13 mouse cellular contexts compared by ENCODE assay signal in the genomic region with DNA sequence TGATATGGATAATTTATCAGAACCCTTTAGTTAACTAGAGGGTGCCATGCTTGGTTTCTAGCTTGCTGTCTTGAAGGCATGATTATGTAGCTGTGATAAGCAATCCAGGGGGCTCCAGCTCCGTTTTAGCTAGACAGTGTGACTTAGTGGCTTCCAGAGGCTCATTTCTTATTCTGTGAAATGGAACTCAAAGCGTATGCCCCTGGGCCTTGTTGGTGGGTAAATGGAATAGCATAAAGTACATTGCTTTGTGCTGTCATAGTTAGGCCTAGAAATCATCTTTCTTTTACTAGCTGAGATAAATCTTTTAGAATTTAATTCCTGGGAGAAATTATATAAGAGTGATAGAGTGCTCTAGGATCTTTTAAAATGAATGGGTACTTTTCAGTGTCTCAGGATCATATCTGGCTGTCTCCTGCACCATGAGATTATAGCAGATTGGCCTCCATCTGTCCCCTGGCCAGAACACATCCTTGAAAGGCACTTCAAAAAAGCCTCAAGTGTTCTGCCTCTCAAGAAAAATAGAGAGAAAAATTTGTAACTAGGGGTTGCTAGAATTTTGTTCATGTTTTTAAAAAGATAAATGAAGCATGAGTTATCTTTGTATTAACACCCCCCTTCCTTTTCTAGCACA.
"Had no signal": no experiment of that assay in that cellular context is flagged by ENCODE, and none has a peak within 500 bp of the region (broad histone marks: within the 10 kb centered on the region; RNA-seq: fewer than 3 reads in every experiment).

No protein-coding gene starts in this region.

- H3K36me3 ChIP-seq: limb, embryonic 12.5 days; liver, embryonic 13.5 days; lung, embryonic 15.5 days; midbrain, embryonic 12.5 days had no signal

- H3K9ac ChIP-seq: limb, embryonic 12.5 days; liver, embryonic 13.5 days; liver, postnatal 0 days; lung, embryonic 15.5 days; midbrain, embryonic 12.5 days had no signal

- ATAC-seq: liver, postnatal 0 days had no signal

- H3K9me3 ChIP-seq: limb, embryonic 12.5 days; liver, embryonic 13.5 days; lung, embryonic 15.5 days; megakaryocyte, embryonic 14.5 days; midbrain, embryonic 12.5 days had no signal

- H3K27me3 ChIP-seq: limb, embryonic 12.5 days; liver, embryonic 13.5 days; lung, embryonic 15.5 days; megakaryocyte, embryonic 14.5 days; midbrain, embryonic 12.5 days had no signal

- H3K4me3 ChIP-seq: limb, embryonic 12.5 days; liver, embryonic 13.5 days; lung, embryonic 15.5 days; megakaryocyte, embryonic 14.5 days; midbrain, embryonic 12.5 days had no signal

- H3K4me1 ChIP-seq: liver, embryonic 13.5 days; megakaryocyte, embryonic 14.5 days; midbrain, embryonic 12.5 days had no signal

- H3K27ac ChIP-seq: limb, embryonic 12.5 days; liver, embryonic 13.5 days; lung, embryonic 15.5 days; macrophage; midbrain, embryonic 12.5 days had no signal

- H3K4me2 ChIP-seq: limb, embryonic 12.5 days; liver, embryonic 13.5 days; lung, embryonic 15.5 days; midbrain, embryonic 12.5 days had no signal

- DNase-seq: kidney, adult 18-20 months; kidney, postnatal 10 days; liver; liver, embryonic 13.5 days; liver, postnatal 0 days; lung, postnatal 14 days; right cerebral cortex, postnatal 25 days; thymus, postnatal 36 days had no signal
